Mouse (Mus musculus): ENCODE measurements at regions not wholly inside any gene's neighbourhood (a gene's known extent, or its start where the extent isn't known, plus 50 kb on each side); places are given as distances from the start of the nearest gene placed in this dataset.

GRCm38 (mm10) chr4:147231381-147231780 is 74.1 kb upstream of the Zfp988 start:
- in situ Hi-C loops (cut with MboI, MseI) = loop anchor here (5.0 to 25.0 kb wide), 7 partner anchors 259 to 1714 kb away; partner anchors contain the start of genes Zfp989 (in 2 of the 2) and Zfp600 (in 1 of the 2)

- in situ Hi-C loops (cut with MboI, MseI) = loop anchor here (5.0 to 25.0 kb wide), 7 partner anchors 259 to 1714 kb away; partner anchors contain the start of genes Zfp989 (in 2 of the 2) and Zfp600 (in 1 of the 2)
These were observed 73.7 kb upstream of the Zfp988 start for GRCm38 (mm10) chr4:147231787-147232186.

GRCm38 (mm10) chr4:147232279-147232678 is 73.2 kb upstream of the Zfp988 start:
- in situ Hi-C loops (cut with MboI, MseI) = loop anchor here (5.0 to 25.0 kb wide), 7 partner anchors 260 to 1715 kb away; partner anchors contain the start of genes Zfp989 (in 2 of the 2) and Zfp600 (in 1 of the 2)

GRCm38 (mm10) chr4:147234227-147234626 is 71.2 kb upstream of the Zfp988 start:
- in situ Hi-C loops (cut with MboI, MseI) = loop anchor here (5.0 to 25.0 kb wide), 7 partner anchors 262 to 1717 kb away; partner anchors contain the start of genes Zfp989 (in 2 of the 2) and Zfp600 (in 1 of the 2)

GRCm38 (mm10) chr4:147235441-147235840 is 70.0 kb upstream of the Zfp988 start:
- in situ Hi-C loops (cut with MboI, MseI) = loop anchor here (5.0 to 25.0 kb wide), 12 partner anchors 77 to 1718 kb away; partner anchors contain the start of gene Zfp600 (in 1 of the 2)

GRCm38 (mm10) chr4:147241315-147242182 is 63.9 kb upstream of the Zfp988 start:
- in situ Hi-C loops (cut with MboI, MseI) = loop anchor here (5.0 to 25.0 kb wide), 5 partner anchors 404 to 1634 kb away; partner anchors contain the start of gene Zfp600 (in 1 of the 2)

- in situ Hi-C loops (cut with MboI, MseI) = loop anchor here (5.0 to 25.0 kb wide), 5 partner anchors 405 to 1635 kb away; partner anchors contain the start of gene Zfp600 (in 1 of the 2)
These were observed 63.3 kb upstream of the Zfp988 start for GRCm38 (mm10) chr4:147242183-147242477.

- in situ Hi-C loops (cut with MboI, MseI) = loop anchor here (5.0 to 25.0 kb wide), 5 partner anchors 411 to 1086 kb away; partner anchors contain the start of gene Zfp600 (in 1 of the 2)
These were observed 56.9 kb upstream of the Zfp988 start for GRCm38 (mm10) chr4:147248541-147248940.
